Mouse (Mus musculus) E14TG2a.4 (cell line): ENCODE measurements at regions not wholly inside any gene's neighbourhood (a gene's known extent, or its start where the extent isn't known, plus 50 kb on each side); places are given as distances from the start of the nearest gene placed in this dataset.

Experiments
- CTCF ChIP-seq: conservative IDR thresholded peaks from 2 replicates; pipeline ENCODE4 v1.5.1; 2014; ENCODE audit warnings: low read length
- NANOG ChIP-seq: IDR thresholded peaks from 2 replicates; pipeline ENCODE4 v1.6.1; 2014; ENCODE audit warnings: borderline replicate concordance, low read length, mixed read lengths
- POU5F1 ChIP-seq: IDR thresholded peaks from 2 replicates; pipeline ENCODE4 v1.6.1; 2014; ENCODE audit warnings: low read length, borderline replicate concordance

GRCm38 (mm10) chr1:64343268-64343667, 189.2 kb upstream of the Creb1 start:
- TF ChIP-seq CTCF (no peak), POU5F1 (no peak), NANOG (no peak)
